Mouse (Mus musculus) liver, postnatal 0 days (tissue): ENCODE measurements around the gene Fam102b.

Experiments
- CTCF ChIP-seq: sonication (generic); IDR thresholded peaks from 2 replicates; pipeline ENCODE4 v1.5.1; 2016; ENCODE audit warnings: antibody characterized with exemption, low read depth
- EP300 ChIP-seq: IDR thresholded peaks from 2 replicates; pipeline ENCODE4 v1.6.1; 2016; ENCODE audit warnings: antibody characterized with exemption, low read depth, mild to moderate bottlenecking

GRCm38 (mm10) chr3:108926308-108926707, 101.1 kb downstream of the Fam102b start:
- no peak for TF ChIP-seq CTCF
- no peak for TF ChIP-seq EP300
